Comparison of ENCODE assay signal across 8 mouse cellular contexts in the genomic region with DNA sequence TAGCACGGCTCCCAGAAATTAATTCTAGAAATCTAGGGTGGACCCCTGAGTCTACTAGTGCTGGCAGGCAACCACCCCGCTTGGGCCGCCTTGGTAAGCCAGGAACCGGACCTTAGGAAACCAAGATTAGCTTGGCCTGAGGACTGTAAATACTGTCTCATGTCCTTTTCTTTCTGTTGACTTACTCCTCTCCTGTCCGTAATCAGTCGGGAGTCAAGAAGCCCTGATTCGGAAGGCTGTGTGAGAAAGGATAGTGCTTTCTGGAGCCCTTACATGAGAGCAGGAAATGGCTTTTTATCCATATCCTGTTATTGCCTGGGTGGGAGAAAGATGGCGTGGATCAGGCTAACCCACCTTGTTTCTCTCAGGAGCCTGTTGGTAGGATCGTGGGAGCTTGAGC. TPM values are rescaled to one million over a fixed set of nuclear protein-coding genes. Genes with fewer than 3 reads are reported as not detected.
DNase-seq lines count a peak whose midpoint lies in the region; ATAC-seq and TF ChIP-seq lines count a peak whose summit lies in the region.

No protein-coding gene starts in this region.

- DNase-seq in cerebellum, adult 2 months, result peak in 1 of 2 experiments; percentile 27
- peak; percentile 20 for DNase-seq in MN1 (ENCODE audit: low spot score)
- DNase-seq in midbrain, embryonic 10.5 days (ENCODE audit: low spot score), result peak; percentile 24
- DNase-seq in layer of hippocampus, adult 11-12 months (ENCODE audit: low spot score), result no peak

- H3K9ac ChIP-seq in forebrain, embryonic 13.5 days, result peak overlapping the region; percentile 91
- peak overlapping the region; percentile 92 for H3K9ac ChIP-seq in intestine, embryonic 16.5 days (ENCODE audit: low read depth, low read length)

- H3K9me3 ChIP-seq in forebrain, embryonic 13.5 days (replicated peaks), result no peaks in the 10 kb centered on the region; the same call in 1 of the 2 replicates
- no peaks in the 10 kb centered on the region for H3K9me3 ChIP-seq in intestine, embryonic 16.5 days (ENCODE audit: control insufficient read depth, low read length)
- peaks cover 15% of the 10 kb centered on the region; the same call in 1 of the 2 replicates for H3K9me3 ChIP-seq in midbrain, embryonic 10.5 days (replicated peaks)

- no peaks in the 10 kb centered on the region for H3K27me3 ChIP-seq in cerebellum, adult 2 months (ENCODE audit: control insufficient read depth, insufficient read depth, low read length)
- 0 out of 2 replicates have a peak, but pooled peaks cover 2% of the 10 kb centered on the region for H3K27me3 ChIP-seq in forebrain, embryonic 13.5 days
- H3K27me3 ChIP-seq in intestine, embryonic 16.5 days (replicated peaks; ENCODE audit: control insufficient read depth, insufficient read depth, low read length), result no peaks in the 10 kb centered on the region
- no peaks in the 10 kb centered on the region for H3K27me3 ChIP-seq in midbrain, embryonic 10.5 days (ENCODE audit: low read depth, poor library complexity, severe bottlenecking)

- peak overlapping the region; percentile 87 for H3K4me3 ChIP-seq in cerebellum, adult 2 months (replicated peaks; ENCODE audit: insufficient read depth, low read depth, low read length)
- peak overlapping the region; percentile 76 for H3K4me3 ChIP-seq in forebrain, embryonic 13.5 days
- peak overlapping the region; percentile 74 for H3K4me3 ChIP-seq in intestine, embryonic 16.5 days (ENCODE audit: low read length)
- H3K4me3 ChIP-seq in midbrain, embryonic 10.5 days, result peak overlapping the region; percentile 63

- peaks cover 6% of the 10 kb centered on the region; the same call in 1 of the 2 replicates for H3K4me1 ChIP-seq in cerebellum, adult 2 months (ENCODE audit: control insufficient read depth, insufficient read depth, low read length)
- H3K4me1 ChIP-seq in forebrain, embryonic 13.5 days, result peaks cover 21% of the 10 kb centered on the region
- peaks cover 14% of the 10 kb centered on the region for H3K4me1 ChIP-seq in intestine, embryonic 16.5 days (ENCODE audit: control insufficient read depth, insufficient read depth, low read length)
- peaks cover 25% of the 10 kb centered on the region for H3K4me1 ChIP-seq in midbrain, embryonic 10.5 days

- peak overlapping the region; percentile 48; the same call in 1 of the 2 replicates for H3K27ac ChIP-seq in cerebellum, adult 2 months (ENCODE audit: insufficient read depth, low read length)
- peak overlapping the region; percentile 97 for H3K27ac ChIP-seq in forebrain, embryonic 13.5 days
- peak overlapping the region; percentile 96 for H3K27ac ChIP-seq in intestine, embryonic 16.5 days (ENCODE audit: low read length)
- peak overlapping the region; percentile 98 for H3K27ac ChIP-seq in midbrain, embryonic 10.5 days (replicated peaks)

- peaks cover 10% of the 10 kb centered on the region for H3K36me3 ChIP-seq in forebrain, embryonic 13.5 days (ENCODE audit: poor library complexity, severe bottlenecking)
- H3K36me3 ChIP-seq in intestine, embryonic 16.5 days (ENCODE audit: control insufficient read depth, insufficient read depth, low read length), result peaks cover 3% of the 10 kb centered on the region
- H3K36me3 ChIP-seq in midbrain, embryonic 10.5 days, result peaks cover 37% of the 10 kb centered on the region

- no peak for ATAC-seq in cerebellum, adult (ENCODE audit: insufficient number of reproducible peaks, low FRiP score, low TSS enrichment)
- no peak for ATAC-seq in forebrain, embryonic 13.5 days
- no peak for ATAC-seq in intestine, embryonic 16.5 days
- ATAC-seq in megakaryocyte progenitor cell, adult 5-6 weeks (replicated peaks; ENCODE audit: poor library complexity), result no peak

- peak overlapping the region; percentile 91 for H3K4me2 ChIP-seq in forebrain, embryonic 13.5 days
- peak overlapping the region; percentile 86 for H3K4me2 ChIP-seq in intestine, embryonic 16.5 days (ENCODE audit: low read depth, low read length)

- TF ChIP-seq POLR2A in cerebellum, adult 2 months (IDR thresholded peaks at IDR 0.05; ENCODE audit: borderline replicate concordance, insufficient read depth, low read length), result no peak

- 1% methylated on average over 9 of the region's 9 CpGs for WGBS in cerebellum, adult 2 months
- 26% methylated on average over 9 of the region's 9 CpGs for WGBS in forebrain, embryonic 13.5 days
- 9% methylated on average over 9 of the region's 9 CpGs for WGBS in intestine, embryonic 16.5 days
- WGBS in midbrain, embryonic 10.5 days, result 49% methylated on average over 9 of the region's 9 CpGs

- TF ChIP-seq CTCF in cerebellum, adult 2 months (IDR thresholded peaks at IDR 0.05; ENCODE audit: borderline replicate concordance, insufficient read depth, low read depth, low read length), result no peak

RNA-seq across cellular contexts. Expression of a gene that starts 1.5 kb away (rescaled TPM):
- 43.7 and 45.8 TPM in 2 replicates for polyA plus RNA-seq in cerebellum, adult 2 months (2012; rRNA removed)
- polyA plus RNA-seq in forebrain, embryonic 13.5 days (2015; fragmentation: Nextera tagmentation; extraction: Ambion mirVana), result 107 and 115 TPM in 2 replicates
- polyA plus RNA-seq in intestine, embryonic 16.5 days (2015; fragmentation: Nextera tagmentation; extraction: Ambion mirVana), result 57.0 and 62.3 TPM in 2 replicates
- 107 and 114 TPM in 2 replicates for polyA plus RNA-seq in midbrain, embryonic 10.5 days (2016; fragmentation: Nextera tagmentation; extraction: Ambion mirVana)
- 74.0 and 89.7 TPM in 2 replicates for total RNA-seq in megakaryocyte progenitor cell, adult 5-6 weeks (2015)
- 130 and 137 TPM in 2 replicates for total RNA-seq in megakaryocyte progenitor cell, adult 5-6 weeks (2017)

RNA-seq across cellular contexts. Expression of a gene that starts 9.6 kb away (rescaled TPM):
- polyA plus RNA-seq in cerebellum, adult 2 months (2012; rRNA removed), result not detected in 2 replicates
- not detected in 2 replicates for polyA plus RNA-seq in forebrain, embryonic 13.5 days (2015; fragmentation: Nextera tagmentation; extraction: Ambion mirVana)
- not detected in 2 replicates for polyA plus RNA-seq in intestine, embryonic 16.5 days (2015; fragmentation: Nextera tagmentation; extraction: Ambion mirVana)
- 0.22 TPM in 1 of 2 replicates, not detected in the other for polyA plus RNA-seq in midbrain, embryonic 10.5 days (2016; fragmentation: Nextera tagmentation; extraction: Ambion mirVana)
- total RNA-seq in megakaryocyte progenitor cell, adult 5-6 weeks (2015), result 0.66 and 0.77 TPM in 2 replicates
- 0.27 TPM in 1 of 2 replicates, not detected in the other for total RNA-seq in megakaryocyte progenitor cell, adult 5-6 weeks (2017)

RNA-seq across cellular contexts. Expression of a gene that starts 38.1 kb away (rescaled TPM):
- polyA plus RNA-seq in cerebellum, adult 2 months (2012; rRNA removed), result 0.36 and 0.74 TPM in 2 replicates
- 0.15 and 0.25 TPM in 2 replicates for polyA plus RNA-seq in forebrain, embryonic 13.5 days (2015; fragmentation: Nextera tagmentation; extraction: Ambion mirVana)
- polyA plus RNA-seq in intestine, embryonic 16.5 days (2015; fragmentation: Nextera tagmentation; extraction: Ambion mirVana), result 3.9 and 4.2 TPM in 2 replicates
- polyA plus RNA-seq in midbrain, embryonic 10.5 days (2016; fragmentation: Nextera tagmentation; extraction: Ambion mirVana), result 0.11 and 0.26 TPM in 2 replicates
- 0.66 and 1.4 TPM in 2 replicates for total RNA-seq in megakaryocyte progenitor cell, adult 5-6 weeks (2015)
- 0.96 and 1.1 TPM in 2 replicates for total RNA-seq in megakaryocyte progenitor cell, adult 5-6 weeks (2017)

RNA-seq across cellular contexts. Expression of a gene that starts 54.5 kb away (rescaled TPM):
- polyA plus RNA-seq in cerebellum, adult 2 months (2012; rRNA removed), result 82.8 and 86.7 TPM in 2 replicates
- 128 and 136 TPM in 2 replicates for polyA plus RNA-seq in forebrain, embryonic 13.5 days (2015; fragmentation: Nextera tagmentation; extraction: Ambion mirVana)
- polyA plus RNA-seq in intestine, embryonic 16.5 days (2015; fragmentation: Nextera tagmentation; extraction: Ambion mirVana), result 98.3 and 104 TPM in 2 replicates
- polyA plus RNA-seq in midbrain, embryonic 10.5 days (2016; fragmentation: Nextera tagmentation; extraction: Ambion mirVana), result 115 and 130 TPM in 2 replicates
- total RNA-seq in megakaryocyte progenitor cell, adult 5-6 weeks (2015), result 84.6 and 97.1 TPM in 2 replicates
- total RNA-seq in megakaryocyte progenitor cell, adult 5-6 weeks (2017), result 50.8 and 85.5 TPM in 2 replicates

Comparison
In these comparisons a context has a peak if more than half of its experiments do, and no peak if none do; other contexts are left out.
1. H3K27ac ChIP-seq: peak in every context shown above with its lines; median percentile 98 in midbrain, embryonic 10.5 days; 97 in forebrain, embryonic 13.5 days; 96 in intestine, embryonic 16.5 days; 48 in cerebellum, adult 2 months.